13 mouse cellular contexts compared by ENCODE assay signal in the genomic region with DNA sequence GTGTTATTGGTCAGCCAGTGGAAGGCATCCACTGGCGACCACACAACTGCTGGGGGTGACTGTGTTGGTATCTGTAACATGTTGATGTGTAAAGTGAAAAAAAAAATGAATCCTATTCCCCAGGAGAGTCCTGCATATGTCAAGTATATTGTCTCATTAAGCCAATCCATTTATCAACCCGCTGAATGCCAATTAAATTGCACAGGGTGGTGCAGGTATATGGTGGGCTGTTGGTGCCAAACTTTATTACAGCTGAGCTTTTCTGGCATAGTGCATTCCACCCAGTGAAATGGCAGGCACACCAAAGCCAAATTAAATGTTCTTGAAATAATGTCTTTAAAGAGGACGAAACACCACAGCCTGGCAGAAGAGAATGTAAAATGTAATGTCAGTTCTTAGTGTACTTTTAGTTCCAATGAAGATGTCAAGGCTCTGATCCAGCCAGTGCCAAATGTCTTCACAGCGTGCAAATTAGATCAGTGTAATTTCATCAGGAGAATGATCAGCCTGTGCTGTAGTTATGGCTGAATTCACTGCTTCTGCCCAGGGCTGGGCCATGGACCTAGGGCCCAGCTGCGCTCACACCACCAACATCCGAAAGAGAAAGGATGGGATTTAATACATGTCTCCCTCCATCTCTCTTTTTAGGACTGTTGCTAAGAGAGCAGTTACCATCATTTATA.
"Had no signal": no experiment of that assay in that cellular context is flagged by ENCODE, and none has a peak within 500 bp of the region (broad histone marks: within the 10 kb centered on the region; RNA-seq: fewer than 3 reads in every experiment).

No protein-coding gene starts in this region.

- ATAC-seq: lung, postnatal 0 days; midbrain, embryonic 15.5 days had no signal

- H3K4me3 ChIP-seq: limb, embryonic 10.5 days; liver, embryonic 15.5 days; midbrain, embryonic 15.5 days; stomach, embryonic 15.5 days had no signal

- H3K27me3 ChIP-seq: liver, embryonic 15.5 days; midbrain, embryonic 15.5 days; stomach, embryonic 15.5 days had no signal

- DNase-seq: kidney, adult 8-10 months; kidney, postnatal 25 days; lung, adult 2 months; lung, postnatal 36 days; right cerebral cortex, postnatal 14 days; thymus, adult 2 months; thymus, postnatal 25 days had no signal

- H3K27ac ChIP-seq: limb, embryonic 10.5 days; liver, embryonic 15.5 days; midbrain, embryonic 15.5 days; stomach, embryonic 15.5 days had no signal

- H3K9me3 ChIP-seq: limb, embryonic 10.5 days; liver, embryonic 15.5 days; midbrain, embryonic 15.5 days; stomach, embryonic 15.5 days had no signal

- H3K4me2 ChIP-seq: liver, embryonic 11.5 days; liver, embryonic 15.5 days; midbrain, embryonic 15.5 days; stomach, embryonic 15.5 days had no signal

- H3K4me1 ChIP-seq: liver, embryonic 15.5 days; midbrain, embryonic 15.5 days; stomach, embryonic 15.5 days had no signal

- H3K36me3 ChIP-seq: limb, embryonic 10.5 days; liver, embryonic 15.5 days; midbrain, embryonic 15.5 days; stomach, embryonic 15.5 days had no signal

- H3K9ac ChIP-seq: liver, embryonic 15.5 days; midbrain, embryonic 15.5 days; stomach, embryonic 15.5 days had no signal
